10 mouse cellular contexts compared by ENCODE assay signal in genomic region chr5:105620505-105621116, GRCm38 (mm10).
DNase-seq lines count a peak whose midpoint lies in the region; ATAC-seq and TF ChIP-seq lines count a peak whose summit lies in the region.
"Had no signal": no experiment of that assay in that cellular context is flagged by ENCODE, and none has a peak within 500 bp of the region (broad histone marks: within the 10 kb centered on the region; RNA-seq: fewer than 3 reads in every experiment).

No protein-coding gene starts in this region.

- H3K9ac ChIP-seq in heart, adult 2 months (ENCODE audit: low read depth, low read length), result peak overlapping the region; percentile 34
- no peak overlapping the region for H3K9ac ChIP-seq in heart, embryonic 11.5 days (ENCODE audit: low read depth, low read length)
- no peak overlapping the region for H3K9ac ChIP-seq in embryonic facial prominence, embryonic 14.5 days (ENCODE audit: low read depth, low read length)
- no peak overlapping the region for H3K9ac ChIP-seq in intestine, embryonic 16.5 days (ENCODE audit: low read depth, low read length)
- no peak overlapping the region for H3K9ac ChIP-seq in hindbrain, embryonic 14.5 days
- H3K9ac ChIP-seq: midbrain, embryonic 12.5 days had no signal

- H3K9me3 ChIP-seq in heart, embryonic 11.5 days (replicated peaks; ENCODE audit: control insufficient read depth, low read length), result no peaks in the 10 kb centered on the region
- no peaks in the 10 kb centered on the region for H3K9me3 ChIP-seq in embryonic facial prominence, embryonic 14.5 days (ENCODE audit: control insufficient read depth, low read length)
- no peaks in the 10 kb centered on the region for H3K9me3 ChIP-seq in intestine, embryonic 16.5 days (ENCODE audit: control insufficient read depth, low read length)
- no peaks in the 10 kb centered on the region for H3K9me3 ChIP-seq in hindbrain, embryonic 14.5 days (ENCODE audit: control insufficient read depth, low read length)
- H3K9me3 ChIP-seq: midbrain, embryonic 12.5 days had no signal

- peaks cover 40% of the 10 kb centered on the region for H3K4me1 ChIP-seq in heart, adult 2 months (ENCODE audit: control insufficient read depth, insufficient read depth, low read length)
- H3K4me1 ChIP-seq in heart, embryonic 11.5 days (ENCODE audit: control insufficient read depth, insufficient read depth, low read length), result 0 out of 2 replicates have a peak, but pooled peaks cover 11% of the 10 kb centered on the region
- H3K4me1 ChIP-seq in embryonic facial prominence, embryonic 14.5 days (ENCODE audit: control insufficient read depth, insufficient read depth, low read length), result peaks cover under 1% of the 10 kb centered on the region; the same call in 1 of the 2 replicates
- H3K4me1 ChIP-seq in intestine, embryonic 16.5 days (ENCODE audit: control insufficient read depth, insufficient read depth, low read length), result no peaks in the 10 kb centered on the region
- H3K4me1 ChIP-seq in hindbrain, embryonic 14.5 days (replicated peaks; ENCODE audit: control insufficient read depth, insufficient read depth, low read length), result no peaks in the 10 kb centered on the region
- H3K4me1 ChIP-seq: midbrain, embryonic 12.5 days had no signal

- no peaks in the 10 kb centered on the region for H3K79me2 ChIP-seq in heart, adult 2 months (replicated peaks; ENCODE audit: control insufficient read depth, insufficient read depth, low read length)

- TF ChIP-seq POLR2A in heart, adult 2 months (IDR thresholded peaks at IDR 0.05; ENCODE audit: insufficient read depth, low read depth, low read length), result peak; percentile 73; the same call in 1 of the 2 replicates

- intact Hi-C loops in heart, adult 2 months (cut with DNase I), result loop anchor here (2.0 kb wide), 1 partner anchor 100 kb away; no protein-coding TSS in a partner anchor
- intact Hi-C loops in left cerebral cortex, postnatal 36 days (cut with DNase I), result no loop called here

- H3K27me3 ChIP-seq in heart, adult 2 months (ENCODE audit: control insufficient read depth, insufficient read depth, low read length), result no peaks in the 10 kb centered on the region
- H3K27me3 ChIP-seq in heart, embryonic 11.5 days (ENCODE audit: control insufficient read depth, insufficient read depth, low read length), result no peaks in the 10 kb centered on the region
- no peaks in the 10 kb centered on the region for H3K27me3 ChIP-seq in embryonic facial prominence, embryonic 14.5 days (replicated peaks; ENCODE audit: control insufficient read depth, insufficient read depth, low read length)
- no peaks in the 10 kb centered on the region for H3K27me3 ChIP-seq in intestine, embryonic 16.5 days (replicated peaks; ENCODE audit: control insufficient read depth, insufficient read depth, low read length)
- no peaks in the 10 kb centered on the region for H3K27me3 ChIP-seq in hindbrain, embryonic 14.5 days (ENCODE audit: control insufficient read depth, insufficient read depth, low read length)
- H3K27me3 ChIP-seq: midbrain, embryonic 12.5 days had no signal

- H3K4me3 ChIP-seq in heart, adult 2 months, result no peak overlapping the region
- no peak overlapping the region for H3K4me3 ChIP-seq in heart, embryonic 11.5 days (ENCODE audit: low read depth, low read length)
- no peak overlapping the region for H3K4me3 ChIP-seq in embryonic facial prominence, embryonic 14.5 days (ENCODE audit: low read depth, low read length)
- no peak overlapping the region for H3K4me3 ChIP-seq in intestine, embryonic 16.5 days (ENCODE audit: low read length)
- no peak overlapping the region for H3K4me3 ChIP-seq in hindbrain, embryonic 14.5 days (replicated peaks; ENCODE audit: low read length)
- H3K4me3 ChIP-seq: erythroblast, embryonic 14.5 days; midbrain, embryonic 12.5 days had no signal

- H3K27ac ChIP-seq in heart, adult 2 months, result peak overlapping the region; percentile 90
- no peak overlapping the region for H3K27ac ChIP-seq in heart, embryonic 11.5 days (ENCODE audit: low read depth, low read length)
- no peak overlapping the region for H3K27ac ChIP-seq in embryonic facial prominence, embryonic 14.5 days (replicated peaks; ENCODE audit: low read depth, low read length)
- no peak overlapping the region; the same call in 1 of the 2 replicates for H3K27ac ChIP-seq in intestine, embryonic 16.5 days (ENCODE audit: low read length)
- H3K27ac ChIP-seq in hindbrain, embryonic 14.5 days, result no peak overlapping the region
- H3K27ac ChIP-seq: midbrain, embryonic 12.5 days had no signal

- no peak overlapping the region for H3K4me2 ChIP-seq in heart, embryonic 11.5 days
- no peak overlapping the region for H3K4me2 ChIP-seq in embryonic facial prominence, embryonic 14.5 days (ENCODE audit: low read depth, low read length)
- H3K4me2 ChIP-seq in intestine, embryonic 16.5 days (ENCODE audit: low read depth, low read length), result no peak overlapping the region
- no peak overlapping the region for H3K4me2 ChIP-seq in hindbrain, embryonic 14.5 days (replicated peaks)
- H3K4me2 ChIP-seq: midbrain, embryonic 12.5 days had no signal

- TF ChIP-seq CTCF in heart, adult 2 months (IDR thresholded peaks at IDR 0.05), result peak; percentile 16; the same call in 1 of the 2 replicates

- WGBS in heart, adult 2 months, result 34% methylated on average over 6 of the region's 6 CpGs
- 74% methylated on average over 6 of the region's 6 CpGs for WGBS in heart, embryonic 11.5 days (ENCODE audit: insufficient replicate concordance)
- 71% methylated on average over 6 of the region's 6 CpGs for WGBS in embryonic facial prominence, embryonic 14.5 days
- WGBS in intestine, embryonic 16.5 days, result 59% methylated on average over 6 of the region's 6 CpGs
- WGBS in hindbrain, embryonic 14.5 days, result 74% methylated on average over 6 of the region's 6 CpGs

- peak; percentile 78; the same call in 1 of the 2 replicates for TF ChIP-seq EP300 in heart, adult 2 months (IDR thresholded peaks at IDR 0.05; ENCODE audit: insufficient read depth, low read depth, low read length)

- H3K36me3 ChIP-seq in heart, adult 2 months (ENCODE audit: control insufficient read depth, insufficient read depth, low read length), result peaks cover 18% of the 10 kb centered on the region
- H3K36me3 ChIP-seq in heart, embryonic 11.5 days (ENCODE audit: control insufficient read depth, insufficient read depth, low read length), result no peaks in the 10 kb centered on the region
- no peaks in the 10 kb centered on the region for H3K36me3 ChIP-seq in embryonic facial prominence, embryonic 14.5 days (ENCODE audit: control insufficient read depth, insufficient read depth, low read length)
- H3K36me3 ChIP-seq in intestine, embryonic 16.5 days (ENCODE audit: control insufficient read depth, insufficient read depth, low read length), result no peaks in the 10 kb centered on the region
- no peaks in the 10 kb centered on the region for H3K36me3 ChIP-seq in hindbrain, embryonic 14.5 days (replicated peaks; ENCODE audit: control insufficient read depth, insufficient read depth)
- H3K36me3 ChIP-seq: midbrain, embryonic 12.5 days had no signal

- ATAC-seq in heart, embryonic 11.5 days (replicated peaks; ENCODE audit: insufficient number of reproducible peaks, low FRiP score, low TSS enrichment), result no peak
- ATAC-seq in embryonic facial prominence, embryonic 14.5 days (ENCODE audit: low read depth), result no peak
- peak; percentile 53; the same call in 1 of the 2 replicates for ATAC-seq in intestine, embryonic 16.5 days
- no peak for ATAC-seq in hindbrain, embryonic 14.5 days (ENCODE audit: low FRiP score)

- DNase-seq in heart, adult 2 months, result peak; percentile 69 to 72
- peak; percentile 23 for DNase-seq in embryonic facial prominence, embryonic 14.5 days (ENCODE audit: low spot score)
- peak; percentile 53 to 55 for DNase-seq in left cerebral cortex, postnatal 36 days (ENCODE audit: low spot score in 2 of 2)
- DNase-seq in yolk sac, embryonic 10.5 days (ENCODE audit: low spot score), result no peak
- no peak for DNase-seq in retina, embryonic 14.5 days (ENCODE audit: low spot score)
- DNase-seq in hindbrain, embryonic 14.5 days (ENCODE audit: low spot score), result no peak

Comparison
In these comparisons a context has a peak if more than half of its experiments do, and no peak if none do; other contexts are left out.
1. DNase-seq: peak in heart, adult 2 months (2 of 2), embryonic facial prominence, embryonic 14.5 days (single experiment) and left cerebral cortex, postnatal 36 days (2 of 2); none in yolk sac, embryonic 10.5 days (single experiment), retina, embryonic 14.5 days (single experiment) and hindbrain, embryonic 14.5 days (single experiment).